Mouse (Mus musculus): Measurements from ENCODE around the gene Defa35.
A peak's percentile ranks its signal among the peaks of the same experiment; 100 is the strongest.
"Not testable (repeated sequence)": the region's sequence is repeated elsewhere in the genome, so short reads cannot be mapped to it uniquely, and the experiment has no call there.

Defa35 gene

GRCm38 (mm10) chr8:21064738-21065137 lies at the start of gene Defa35:
Gene Defa35 (plus strand): TSS chr8:21065038.
- not testable (repeated sequence) for DNase-seq (ENCODE audit: low read depth)

DNA sequence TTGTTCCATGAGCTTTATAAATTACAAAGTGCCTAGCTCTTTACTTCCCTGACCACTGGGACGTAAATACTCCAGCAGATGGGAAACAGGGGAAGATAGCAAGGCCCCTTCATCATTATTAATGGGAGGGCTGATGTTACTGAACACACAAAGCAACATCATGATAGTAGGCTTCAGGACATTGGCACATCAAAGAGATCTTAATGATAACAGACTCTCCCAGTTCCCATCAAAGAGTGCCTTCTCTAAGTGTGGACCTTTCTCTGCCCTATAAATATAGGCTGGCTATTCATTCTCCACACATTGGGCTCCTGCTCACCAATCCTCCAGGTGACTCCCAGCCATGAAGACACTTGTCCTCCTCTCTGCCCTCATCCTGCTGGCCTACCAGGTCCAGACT lies 39.6 kb upstream of the Defa35 start, which contains the start of gene Defa21:
TSS of gene Defa21 (plus strand) at position 301 of the 400 bp plus-strand sequence.
- not testable (repeated sequence) for DNase-seq (ENCODE audit: low read depth)

DNA sequence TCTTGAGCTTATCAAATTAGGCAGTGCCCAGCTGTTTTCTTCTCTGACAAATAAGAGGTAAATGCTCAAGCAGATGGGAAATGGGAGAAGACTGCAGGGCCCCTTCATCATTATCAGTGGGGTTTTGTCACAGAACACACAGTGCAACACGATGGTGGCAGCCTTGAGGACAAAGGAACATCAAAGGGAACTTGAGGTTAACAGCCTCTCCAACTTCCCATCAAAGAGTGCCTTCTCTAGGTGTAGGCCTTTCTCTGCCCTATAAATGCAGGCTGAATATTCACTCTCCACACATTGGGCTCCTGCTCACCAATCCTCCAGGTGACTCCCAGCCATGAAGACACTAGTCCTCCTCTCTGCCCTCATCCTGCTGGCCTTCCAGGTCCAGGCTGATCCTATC lies 10.1 kb upstream of the Defa35 start, which contains the start of gene Defa23:
TSS of gene Defa23 (plus strand) at position 301 of the 400 bp plus-strand sequence.
- not testable (repeated sequence) for DNase-seq (ENCODE audit: low read depth)

DNA sequence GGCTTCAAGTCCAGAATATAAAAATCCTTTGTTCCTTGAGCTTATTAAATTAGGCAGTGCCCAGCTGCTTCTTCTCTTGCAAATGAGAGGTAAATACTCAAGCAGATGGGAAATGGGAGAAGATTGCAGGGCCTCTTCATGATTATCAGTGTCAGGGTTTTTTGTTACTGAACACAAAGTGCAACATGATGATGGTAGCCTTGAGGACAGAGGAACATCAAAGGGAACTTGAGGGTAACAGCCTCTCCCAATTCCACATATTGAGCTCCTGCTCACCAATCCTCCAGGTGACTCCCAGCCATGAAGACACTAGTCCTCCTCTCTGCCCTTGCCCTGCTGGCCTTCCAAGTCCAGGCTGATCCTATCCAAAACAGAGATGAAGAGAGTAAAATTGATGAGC lies 19.3 kb downstream of the Defa35 start, which contains the start of gene Defa25:
TSS of gene Defa25 (plus strand) at position 301 of the 400 bp plus-strand sequence.
- DNase-seq (ENCODE audit: low read depth): not testable (repeated sequence)

- peak; percentile 62 for DNase-seq (ENCODE audit: low read depth)
Observed at GRCm38 (mm10) chr8:21093106-21093505, 28.3 kb downstream of the Defa35 start.

DNA sequence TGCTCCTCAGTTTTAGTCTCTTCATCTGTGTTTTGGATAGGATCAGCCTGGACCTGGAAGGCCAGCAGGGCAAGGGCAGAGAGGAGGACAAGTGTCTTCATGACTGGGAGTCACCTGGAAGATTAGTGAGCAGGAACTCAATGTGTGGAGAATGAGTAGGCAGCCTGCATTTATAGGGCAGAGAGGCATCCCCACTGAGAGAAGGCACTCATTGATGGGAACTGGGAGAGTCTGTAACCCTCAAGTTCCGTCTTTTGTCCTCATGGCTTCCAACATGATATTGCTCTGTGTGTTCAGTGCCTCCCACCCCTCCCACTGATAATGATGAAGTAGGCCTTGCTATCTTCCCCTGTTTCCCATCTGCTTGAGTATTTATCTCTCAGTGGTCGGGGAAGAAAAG lies 31.1 kb downstream of the Defa35 start, which contains the start of gene Gm14851:
TSS of gene Gm14851 (minus strand) at position 101 of the 400 bp plus-strand sequence.
- DNase-seq (ENCODE audit: low read depth): not testable (repeated sequence)

All from NIH3T3 (cell line).